Mouse (Mus musculus): ENCODE results near the gene Ipo13.

GRCm38 (mm10) chr4:117866083-117866482, 48.7 kb downstream of the Ipo13 start:
- no peak for TF ChIP-seq CTCF (IDR thresholded peaks at IDR 0.05; ENCODE audit: low read depth, low read length)
- no peak for TF ChIP-seq POLR2A (IDR thresholded peaks at IDR 0.05; ENCODE audit: borderline replicate concordance, low read depth, low read length)
